Mouse (Mus musculus) stomach, embryonic 16.5 days (tissue): ENCODE results near the gene Smim11. TPM values are rescaled to one million over a fixed set of nuclear protein-coding genes. Genes with fewer than 3 reads are reported as not detected.

ENCODE experiments used
- ATAC-seq: fragments of 200-750 bp; cut with Nextera tagmentation; 2 replicates; pipeline ENCODE4 v1.8.0; 2017; ENCODE audit warnings: moderate number of reproducible peaks, moderate TSS enrichment; ENCODE audit not compliant: insufficient read depth, low FRiP score
- H3K27ac ChIP-seq: fragments of 300-500 bp; sonication (generic); 2 replicates; pipeline ENCODE4 v1.5.1; 2014; ENCODE audit warnings: low read length
- H3K27me3 ChIP-seq: fragments of 300-500 bp; sonication (generic); 2 replicates; pipeline ENCODE4 v1.6.1; 2014; ENCODE audit warnings: low read length, control low read depth, mixed read lengths; ENCODE audit not compliant: control insufficient read depth, insufficient read depth
- H3K36me3 ChIP-seq: fragments of 300-500 bp; sonication (generic); 2 replicates; pipeline ENCODE4 v1.6.1; 2014; ENCODE audit warnings: low read length; ENCODE audit not compliant: control insufficient read depth, insufficient read depth
- H3K4me1 ChIP-seq: fragments of 300-500 bp; sonication (generic); 2 replicates; pipeline ENCODE4 v1.6.1; 2014; ENCODE audit warnings: low read length, control low read depth, mixed read lengths; ENCODE audit not compliant: control insufficient read depth, insufficient read depth
- H3K4me2 ChIP-seq: fragments of 300-500 bp; sonication (generic); 2 replicates; pipeline ENCODE4 v1.6.1; 2014; ENCODE audit warnings: low read depth, low read length, mixed read lengths
- H3K4me3 ChIP-seq: fragments of 300-500 bp; sonication (generic); replicated peaks from 2 replicates; pipeline ENCODE4 v1.5.1; 2014; ENCODE audit warnings: mild to moderate bottlenecking, low read length
- H3K9ac ChIP-seq: fragments of 300-500 bp; sonication (generic); 2 replicates; pipeline ENCODE4 v1.6.1; 2014; ENCODE audit warnings: low read length
- H3K9me3 ChIP-seq: fragments of 300-500 bp; sonication (generic); replicated peaks from 2 replicates; pipeline ENCODE4 v1.6.1; 2016; ENCODE audit warnings: low read length, control low read depth; ENCODE audit not compliant: control insufficient read depth
- WGBS: fragments of 180-500 bp; shearing (Covaris S2); extraction: QIAGEN DNeasy Blood & Tissue Kit; methylation state at CpG from one replicate; pipeline ENCODE4 v1.1.7; 2014; 5-methylcytosine and 5-hydroxymethylcytosine counted together
- polyA plus RNA-seq: library from polyadenylated mRNA; unstranded; fragments of >200 nt; fragmentation: Nextera tagmentation; extraction: Ambion mirVana; gene quantifications from 2 replicates; pipeline ENCODE4 v1.2.1, GENCODE M21; 2015

Smim11 gene
- polyA plus RNA-seq, 1 experiment from 2014 or later = 153 TPM

DNA sequence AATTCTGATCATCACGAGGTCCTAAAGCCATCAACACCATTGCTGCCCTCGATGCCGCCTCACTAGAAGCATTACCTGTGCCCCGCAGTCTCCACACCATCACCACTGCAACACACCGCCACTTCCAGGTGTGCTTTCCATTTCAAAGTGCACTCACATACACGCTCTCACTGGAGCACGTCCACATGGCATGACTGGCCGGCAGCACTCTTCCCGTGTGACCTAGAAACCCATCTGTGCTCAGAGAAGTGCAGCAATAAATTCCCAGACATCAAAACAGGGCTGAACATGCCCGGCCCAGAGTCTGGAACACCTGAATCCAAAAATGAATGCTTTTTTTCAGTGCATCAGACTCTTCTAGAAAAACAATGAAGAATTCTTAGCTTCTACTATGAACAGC lies 26.8 kb downstream of the Smim11 start:
- H3K27ac ChIP-seq = no peak overlapping the region
- no peaks in the 10 kb centered on the region for H3K36me3 ChIP-seq
- no peaks in the 10 kb centered on the region for H3K27me3 ChIP-seq
- 85% methylated on average over 10 of the region's 10 CpGs for WGBS
- no peak overlapping the region for H3K9ac ChIP-seq
- no peaks in the 10 kb centered on the region for H3K9me3 ChIP-seq
- H3K4me2 ChIP-seq = no peak overlapping the region
- H3K4me3 ChIP-seq = no peak overlapping the region
- no peak for ATAC-seq
- H3K4me1 ChIP-seq = no peaks in the 10 kb centered on the region

DNA sequence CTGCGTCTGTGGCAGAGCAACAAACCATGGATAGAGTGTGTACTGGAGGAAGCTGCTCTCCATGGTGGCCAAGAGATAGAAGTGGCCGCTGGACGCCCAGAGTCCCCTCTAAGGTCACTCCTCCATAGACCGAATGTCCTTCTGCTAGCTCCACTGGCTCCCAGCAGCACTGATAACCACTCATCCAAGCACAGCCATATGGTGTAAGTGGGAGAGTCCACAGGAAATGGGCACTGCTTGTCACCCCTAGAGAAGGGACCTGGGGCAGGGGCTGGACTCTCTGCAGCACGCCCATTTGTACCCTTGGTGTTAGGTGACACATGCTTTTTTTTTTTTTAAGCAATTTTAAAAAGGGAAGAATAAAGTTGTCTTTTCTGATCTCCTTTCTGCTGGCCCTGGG lies 29.9 kb downstream of the Smim11 start:
- H3K4me1 ChIP-seq = no peaks in the 10 kb centered on the region
- 77% methylated on average over 5 of the region's 5 CpGs for WGBS
- no peak for ATAC-seq
- H3K9ac ChIP-seq = no peak overlapping the region
- no peaks in the 10 kb centered on the region for H3K27me3 ChIP-seq
- no peak overlapping the region for H3K27ac ChIP-seq
- no peaks in the 10 kb centered on the region for H3K9me3 ChIP-seq
- H3K36me3 ChIP-seq = no peaks in the 10 kb centered on the region
- H3K4me3 ChIP-seq = no peak overlapping the region
- H3K4me2 ChIP-seq = no peak overlapping the region

DNA sequence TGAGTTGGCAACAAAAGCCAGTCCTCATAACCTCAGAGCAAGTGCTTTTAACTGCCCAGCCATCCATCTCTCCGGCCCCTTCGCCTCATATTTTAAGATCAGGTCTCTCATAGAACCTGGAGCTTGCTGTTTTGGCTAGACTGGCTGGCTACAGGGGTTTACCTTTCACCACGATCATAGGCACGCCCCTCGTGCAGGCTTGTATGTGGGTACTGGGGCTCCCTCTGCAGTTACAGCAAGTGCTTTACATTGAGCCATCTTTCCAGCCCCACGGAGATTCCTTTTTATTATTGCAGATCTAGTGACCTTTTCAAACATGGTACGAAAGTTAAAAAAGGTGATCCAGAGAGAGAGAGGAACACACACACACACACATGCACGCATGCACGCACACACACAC lies 33.5 kb downstream of the Smim11 start:
- WGBS = 59% methylated on average over 9 of the region's 9 CpGs

GRCm38 (mm10) chr16:92336280-92336679 lies 35.2 kb downstream of the Smim11 start:
- Histone ChIP-seq H3K9me3 (no peaks in the 10 kb centered on the region), H3K9ac (peak overlapping the region; percentile 39; the same call in 1 of the 2 replicates), H3K4me1 (no peaks in the 10 kb centered on the region), H3K36me3 (no peaks in the 10 kb centered on the region), H3K27me3 (no peaks in the 10 kb centered on the region), H3K4me3 (no peak overlapping the region), H3K4me2 (peak overlapping the region; percentile 37), H3K27ac (no peak overlapping the region)
- WGBS = 5% methylated on average over 9 of the region's 9 CpGs
- peak; percentile 63; the same call in 1 of the 2 replicates for ATAC-seq

More for the DNA sequence above, 33.5 kb downstream of the Smim11 start:
- Histone ChIP-seq H3K36me3 (no peaks in the 10 kb centered on the region), H3K27ac (no peak overlapping the region), H3K9ac (no peak overlapping the region), H3K9me3 (no peaks in the 10 kb centered on the region), H3K27me3 (no peaks in the 10 kb centered on the region), H3K4me1 (no peaks in the 10 kb centered on the region), H3K4me2 (no peak overlapping the region), H3K4me3 (no peak overlapping the region)
- ATAC-seq = no peak

- H3K27me3 ChIP-seq = no peaks in the 10 kb centered on the region
- H3K36me3 ChIP-seq = no peaks in the 10 kb centered on the region
- peak; percentile 70 for ATAC-seq
- no peak overlapping the region for H3K27ac ChIP-seq
- peak overlapping the region; percentile 44 for H3K4me2 ChIP-seq
- no peak overlapping the region for H3K9ac ChIP-seq
- no peaks in the 10 kb centered on the region for H3K9me3 ChIP-seq
- H3K4me3 ChIP-seq = peak overlapping the region; percentile 36
- WGBS = 22% methylated on average over 27 of the region's 27 CpGs
- H3K4me1 ChIP-seq = no peaks in the 10 kb centered on the region
Measured at GRCm38 (mm10) chr16:92340612-92341511, 39.8 kb downstream of the Smim11 start.

DNA sequence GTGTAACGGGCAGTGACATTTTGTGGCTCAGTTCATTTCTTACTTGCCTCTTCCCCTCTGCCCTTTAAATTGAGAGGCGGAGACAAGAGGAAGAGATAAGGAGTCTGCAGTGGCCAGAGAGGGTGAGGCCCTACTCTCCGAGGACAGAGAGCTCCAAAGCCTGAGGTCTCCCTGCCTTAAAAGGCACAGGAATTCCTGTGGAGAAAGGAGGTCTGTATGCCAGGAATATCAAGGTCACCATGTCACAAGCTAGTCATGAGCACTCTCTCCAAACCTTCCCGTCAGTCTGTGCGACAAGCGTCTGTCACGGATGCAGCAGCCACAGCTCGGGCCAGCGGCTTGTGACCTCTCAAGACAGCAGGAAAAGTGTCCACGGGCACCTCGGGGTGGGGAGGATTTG lies 44.1 kb downstream of the Smim11 start:
- no peak overlapping the region for H3K4me3 ChIP-seq
- no peak overlapping the region for H3K9ac ChIP-seq
- H3K27ac ChIP-seq = no peak overlapping the region
- 42% methylated on average over 11 of the region's 11 CpGs for WGBS
- H3K27me3 ChIP-seq = no peaks in the 10 kb centered on the region
- no peaks in the 10 kb centered on the region for H3K9me3 ChIP-seq
- H3K4me2 ChIP-seq = no peak overlapping the region
- no peak for ATAC-seq
- H3K4me1 ChIP-seq = no peaks in the 10 kb centered on the region
- no peaks in the 10 kb centered on the region for H3K36me3 ChIP-seq

GRCm38 (mm10) chr16:92346297-92346916 lies 45.3 kb downstream of the Smim11 start:
- no peaks in the 10 kb centered on the region for H3K9me3 ChIP-seq
- no peaks in the 10 kb centered on the region for H3K36me3 ChIP-seq
- H3K9ac ChIP-seq = no peak overlapping the region
- no peak overlapping the region for H3K27ac ChIP-seq
- H3K4me2 ChIP-seq = no peak overlapping the region
- no peaks in the 10 kb centered on the region for H3K4me1 ChIP-seq
- no peaks in the 10 kb centered on the region for H3K27me3 ChIP-seq
- 74% methylated on average over 13 of the region's 13 CpGs for WGBS
- H3K4me3 ChIP-seq = no peak overlapping the region
- peak; percentile 47; the same call in 1 of the 2 replicates for ATAC-seq

- H3K4me2 ChIP-seq = no peak overlapping the region
- no peaks in the 10 kb centered on the region for H3K4me1 ChIP-seq
- ATAC-seq = no peak
- 75% methylated on average over 12 of the region's 12 CpGs for WGBS
- no peak overlapping the region for H3K27ac ChIP-seq
- H3K36me3 ChIP-seq = no peaks in the 10 kb centered on the region
- no peaks in the 10 kb centered on the region for H3K27me3 ChIP-seq
- no peak overlapping the region for H3K4me3 ChIP-seq
- no peaks in the 10 kb centered on the region for H3K9me3 ChIP-seq
- no peak overlapping the region for H3K9ac ChIP-seq
Measured at GRCm38 (mm10) chr16:92348941-92349340, 47.9 kb downstream of the Smim11 start.

- Histone ChIP-seq H3K4me2 (no peak overlapping the region), H3K36me3 (no peaks in the 10 kb centered on the region), H3K4me3 (no peak overlapping the region), H3K9ac (no peak overlapping the region), H3K9me3 (no peaks in the 10 kb centered on the region), H3K4me1 (no peaks in the 10 kb centered on the region), H3K27me3 (no peaks in the 10 kb centered on the region), H3K27ac (no peak overlapping the region)
- WGBS = 88% methylated on average over 12 of the region's 12 CpGs
- ATAC-seq = no peak
Measured at GRCm38 (mm10) chr16:92353295-92353694, 52.2 kb downstream of the Smim11 start.
